Mouse (Mus musculus) spleen, adult 10 weeks (tissue): Measurements from ENCODE around the gene Wdr3. TPM values are rescaled to one million over a fixed set of nuclear protein-coding genes. Genes with fewer than 3 reads are reported as not detected.

Experiments
- polyA plus RNA-seq: library from polyadenylated mRNA; stranded (reverse); fragments of 350-450 nt; fragmentation: Illumina TruSeq; extraction: RNeasy Lipid Tissue Mini Kit (QIAGEN cat#74804); gene quantifications from one replicate; pipeline ENCODE4 v1.2.3, GENCODE M21; 2015; ENCODE audit warnings: low replicate concordance; ENCODE audit not compliant: insufficient read depth

The Wdr3 gene
- 74.2 TPM for polyA plus RNA-seq

DNA sequence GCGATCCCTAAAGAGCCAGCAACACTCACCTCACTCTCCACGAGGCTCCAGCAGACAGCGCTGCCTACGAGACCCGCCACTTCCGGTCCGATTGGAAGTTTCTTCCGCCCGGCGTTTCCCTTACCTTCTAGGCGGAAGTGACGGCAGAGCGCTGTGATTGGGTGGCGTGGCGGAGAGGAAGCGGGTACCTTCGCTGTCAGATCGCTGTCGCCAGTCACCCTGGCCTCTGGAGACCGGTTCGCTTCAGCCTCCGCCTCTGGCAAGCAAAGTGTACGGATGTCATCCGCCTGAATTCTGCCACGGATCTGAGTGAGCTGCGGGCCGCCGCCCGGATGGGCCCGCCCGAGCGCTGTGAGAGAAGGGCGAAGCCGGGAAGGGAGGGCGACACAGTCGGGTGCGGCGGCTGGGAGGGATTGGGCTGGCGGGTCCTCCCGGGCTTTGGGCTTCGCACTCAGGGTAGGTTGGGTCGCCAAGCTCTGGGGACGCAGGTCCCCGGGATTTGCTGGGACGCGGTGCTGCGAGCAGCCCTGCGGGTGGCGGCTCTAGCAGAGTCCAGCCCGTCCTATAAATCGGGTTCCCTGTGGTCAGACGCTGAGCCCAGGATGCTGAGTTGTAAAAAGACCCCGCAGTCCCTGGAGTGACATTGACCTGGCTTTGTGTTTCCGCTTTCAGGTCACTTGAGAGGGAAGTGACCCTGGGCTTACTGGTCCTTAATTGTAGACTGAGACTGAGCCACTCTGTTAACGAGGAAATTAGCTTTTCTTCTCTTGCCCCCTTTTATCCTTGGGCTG, at the start of gene Wdr3, which contains the start of gene Gdap2:
Gene Wdr3, minus strand, starts transcription at position 93 of the 791 bp plus-strand sequence.
Gene Gdap2, plus strand, starts transcription at position 67 of the 791 bp plus-strand sequence.

Other genes with a start within 250 kb of the Wdr3 start
- gene Gdap2, start within 50 bp of the Wdr3 start, polyA plus RNA-seq = 21.2 TPM